Mouse (Mus musculus): ENCODE measurements at regions not wholly inside any gene's neighbourhood (a gene's known extent, or its start where the extent isn't known, plus 50 kb on each side); places are given as distances from the start of the nearest gene placed in this dataset.
A peak's percentile ranks its signal among the peaks of the same experiment; 100 is the strongest.

DNA sequence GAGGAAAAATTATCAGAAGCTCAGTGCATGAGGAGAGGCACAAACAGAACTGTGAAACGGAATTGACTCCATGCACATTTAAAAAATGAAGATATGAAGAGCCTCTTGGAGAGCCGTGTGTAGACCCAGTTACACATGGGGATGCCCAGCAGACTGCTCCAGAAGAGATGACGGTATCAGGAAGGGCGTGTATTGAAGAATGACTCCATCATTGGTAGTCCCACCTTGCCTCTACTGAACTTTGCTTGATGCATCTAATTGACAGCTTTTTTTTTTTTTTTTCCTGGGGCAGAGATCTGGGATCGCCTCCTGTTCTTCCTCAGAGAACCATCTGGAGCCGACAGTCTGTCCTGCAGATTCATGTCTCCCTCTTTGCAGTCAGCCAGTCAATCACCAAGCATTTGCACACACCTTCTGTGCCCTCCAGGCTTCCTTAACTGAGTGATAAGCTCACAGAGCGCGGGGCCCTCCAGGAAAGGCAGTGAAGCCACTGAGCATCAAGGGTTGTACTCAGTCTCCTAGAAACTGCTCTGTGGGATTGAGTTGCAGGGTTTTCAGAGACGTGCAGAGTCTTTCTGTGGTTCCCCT lies 57.6 kb upstream of the D1Pas1 start:
- WGBS = 79% methylated on average over 9 of the region's 9 CpGs
- DNase-seq (ENCODE audit: low spot score) = no peak

DNA sequence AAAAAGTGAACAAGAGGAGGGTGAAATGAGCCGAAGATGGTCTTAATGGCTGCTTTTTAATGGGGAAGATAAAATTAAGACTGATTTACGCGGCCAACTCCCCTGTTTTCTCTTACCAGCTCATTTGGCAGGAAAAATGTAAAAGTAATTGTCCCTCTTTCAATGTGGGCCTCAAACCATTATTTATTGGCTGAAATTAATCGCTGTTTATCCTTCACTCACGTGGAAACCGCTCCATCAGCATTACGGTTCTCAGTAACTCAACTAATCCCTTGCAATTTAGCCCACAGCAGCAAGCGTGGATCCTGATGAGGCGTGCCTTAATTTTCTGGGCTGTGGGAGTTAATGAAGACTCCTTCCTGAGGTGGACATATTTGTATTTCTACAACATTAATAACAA lies 58.1 kb upstream of the D1Pas1 start:
- Histone ChIP-seq H3K4me3 (ENCODE audit: low read depth, low read length) (no peak overlapping the region), H3K4me2 (ENCODE audit: low read depth) (no peak overlapping the region), H3K27ac (ENCODE audit: low read depth, low read length) (no peak overlapping the region), H3K27me3 (ENCODE audit: control insufficient read depth, insufficient read depth, low read length) (no peaks in the 10 kb centered on the region), H3K9ac (ENCODE audit: low read length) (no peak overlapping the region), H3K9me3 (ENCODE audit: control insufficient read depth, low read length) (no peaks in the 10 kb centered on the region), H3K36me3 (ENCODE audit: control insufficient read depth, insufficient read depth, low read length) (no peaks in the 10 kb centered on the region), H3K4me1 (ENCODE audit: control insufficient read depth, insufficient read depth, low read length) (no peaks in the 10 kb centered on the region)
- WGBS = 59% methylated on average over 9 of the region's 9 CpGs
- DNase-seq (ENCODE audit: low spot score) (no peak), ATAC-seq (ENCODE audit: insufficient read depth, low FRiP score, low TSS enrichment) (peak; percentile 38; the same call in 1 of the 2 replicates)

More for the DNA sequence above, 57.6 kb upstream of the D1Pas1 start:
- Histone ChIP-seq H3K9ac (ENCODE audit: low read length) (no peak overlapping the region), H3K4me2 (ENCODE audit: low read depth) (no peak overlapping the region), H3K4me1 (ENCODE audit: control insufficient read depth, insufficient read depth, low read length) (no peaks in the 10 kb centered on the region), H3K4me3 (ENCODE audit: low read depth, low read length) (no peak overlapping the region), H3K36me3 (ENCODE audit: control insufficient read depth, insufficient read depth, low read length) (no peaks in the 10 kb centered on the region), H3K27ac (ENCODE audit: low read depth, low read length) (no peak overlapping the region), H3K9me3 (ENCODE audit: control insufficient read depth, low read length) (no peaks in the 10 kb centered on the region), H3K27me3 (ENCODE audit: control insufficient read depth, insufficient read depth, low read length) (no peaks in the 10 kb centered on the region)
- ATAC-seq (ENCODE audit: insufficient read depth, low FRiP score, low TSS enrichment) = no peak

DNA sequence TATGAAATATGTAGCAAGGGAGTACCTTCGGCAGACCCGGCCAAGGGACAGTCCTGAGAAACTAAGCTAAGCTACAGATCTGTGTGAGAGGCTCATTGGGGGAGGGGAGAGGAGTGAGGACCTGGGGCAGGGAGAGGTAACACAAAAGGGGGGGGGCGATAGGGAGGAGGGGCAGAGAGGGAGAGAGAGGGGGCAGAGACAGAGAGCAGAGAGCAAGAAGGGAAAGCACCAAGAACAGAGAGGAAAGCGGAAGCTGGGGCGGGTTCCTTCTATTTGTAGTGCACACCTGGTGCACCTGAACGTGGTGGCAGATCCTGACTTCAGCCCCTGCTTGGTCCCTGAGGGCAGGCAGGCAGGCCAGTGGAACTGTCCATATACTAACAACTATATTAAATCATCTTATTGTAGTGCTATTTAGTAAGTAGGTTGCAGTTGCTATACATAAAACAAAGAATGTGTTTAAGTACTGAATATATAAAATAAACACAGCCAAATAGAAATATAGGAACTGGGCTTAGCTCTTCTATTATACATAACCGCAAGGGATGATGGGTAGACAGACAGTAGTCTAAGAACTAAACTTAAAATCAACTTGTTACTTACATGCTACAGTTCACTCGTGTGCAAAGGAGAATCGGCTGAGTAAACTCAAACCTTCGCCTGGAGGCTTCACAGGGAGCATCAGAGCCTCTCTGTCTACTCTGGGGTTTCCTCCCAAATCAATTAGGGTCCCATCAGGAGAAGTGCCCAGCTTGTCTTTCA lies 59.6 kb upstream of the D1Pas1 start:
- H3K4me1 ChIP-seq (ENCODE audit: control insufficient read depth, insufficient read depth, low read length) = no peaks in the 10 kb centered on the region
- H3K4me3 ChIP-seq (ENCODE audit: low read depth, low read length) = no peak overlapping the region
- H3K4me2 ChIP-seq (ENCODE audit: low read depth) = no peak overlapping the region
- H3K9ac ChIP-seq (ENCODE audit: low read length) = no peak overlapping the region
- H3K27me3 ChIP-seq (ENCODE audit: control insufficient read depth, insufficient read depth, low read length) = no peaks in the 10 kb centered on the region
- no peak for DNase-seq (ENCODE audit: low spot score)
- H3K9me3 ChIP-seq (ENCODE audit: control insufficient read depth, low read length) = no peaks in the 10 kb centered on the region
- H3K27ac ChIP-seq (ENCODE audit: low read depth, low read length) = no peak overlapping the region
- no peak for ATAC-seq (ENCODE audit: insufficient read depth, low FRiP score, low TSS enrichment)
- no peaks in the 10 kb centered on the region for H3K36me3 ChIP-seq (ENCODE audit: control insufficient read depth, insufficient read depth, low read length)
- 85% methylated on average over 9 of the region's 10 CpGs for WGBS

DNA sequence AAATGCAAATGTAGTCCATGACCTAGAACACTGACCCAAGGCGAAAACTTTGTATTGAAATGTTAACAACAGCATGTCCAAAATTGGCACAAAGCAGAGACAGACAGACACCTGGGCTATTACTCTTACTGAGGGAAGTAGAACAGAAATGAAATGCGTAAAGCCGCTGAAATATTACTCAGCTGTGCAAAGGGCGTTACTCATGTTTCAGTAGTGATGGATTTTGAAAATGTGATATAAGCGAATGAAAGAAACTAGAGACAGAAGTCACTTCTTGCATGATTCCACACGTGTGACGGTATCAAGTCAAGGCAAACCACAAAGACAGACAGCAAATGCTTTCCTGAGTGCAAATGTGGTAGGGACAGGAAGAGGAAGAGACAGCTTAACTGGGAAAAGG lies 61.3 kb upstream of the D1Pas1 start:
- ATAC-seq (ENCODE audit: insufficient read depth, low FRiP score, low TSS enrichment) = no peak
- 92% methylated on average over 7 of the region's 7 CpGs for WGBS
- H3K9ac ChIP-seq (ENCODE audit: low read length) = no peak overlapping the region

DNA sequence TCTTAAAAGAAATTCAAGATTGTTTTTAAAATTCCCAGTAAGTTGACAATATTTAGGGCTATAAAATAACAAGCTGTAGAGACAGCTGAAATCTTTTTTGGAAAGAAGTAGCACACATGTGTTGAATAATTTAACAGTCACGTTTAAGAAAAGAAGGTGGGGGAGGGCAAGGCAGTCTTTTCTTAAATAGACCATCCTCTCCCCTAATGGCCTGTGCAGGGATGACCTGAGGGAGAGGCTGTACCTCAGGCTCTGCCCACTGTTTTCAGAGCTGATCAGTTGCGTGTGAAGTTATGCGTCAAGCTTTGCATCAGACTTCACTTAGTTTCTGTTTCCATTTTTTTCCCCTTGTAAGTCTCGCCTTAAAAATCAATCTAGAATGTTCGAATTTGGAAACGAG lies 65.7 kb upstream of the D1Pas1 start:
- Histone ChIP-seq H3K27me3 (ENCODE audit: control insufficient read depth, insufficient read depth, low read length) (no peaks in the 10 kb centered on the region), H3K9me3 (ENCODE audit: control insufficient read depth, low read length) (no peaks in the 10 kb centered on the region), H3K9ac (ENCODE audit: low read length) (no peak overlapping the region), H3K4me1 (ENCODE audit: control insufficient read depth, insufficient read depth, low read length) (no peaks in the 10 kb centered on the region), H3K27ac (ENCODE audit: low read depth, low read length) (no peak overlapping the region), H3K4me3 (ENCODE audit: low read depth, low read length) (no peak overlapping the region), H3K4me2 (ENCODE audit: low read depth) (no peak overlapping the region), H3K36me3 (ENCODE audit: control insufficient read depth, insufficient read depth, low read length) (no peaks in the 10 kb centered on the region)
- ATAC-seq (ENCODE audit: insufficient read depth, low FRiP score, low TSS enrichment) (no peak), DNase-seq (ENCODE audit: low spot score) (no peak)
- 76% methylated on average over 6 of the region's 6 CpGs for WGBS

More for the DNA sequence above, 61.3 kb upstream of the D1Pas1 start:
- H3K9me3 ChIP-seq (ENCODE audit: control insufficient read depth, low read length) = no peaks in the 10 kb centered on the region
- H3K4me3 ChIP-seq (ENCODE audit: low read depth, low read length) = no peak overlapping the region
- no peak for DNase-seq (ENCODE audit: low spot score)
- H3K36me3 ChIP-seq (ENCODE audit: control insufficient read depth, insufficient read depth, low read length) = no peaks in the 10 kb centered on the region
- no peaks in the 10 kb centered on the region for H3K4me1 ChIP-seq (ENCODE audit: control insufficient read depth, insufficient read depth, low read length)
- H3K27me3 ChIP-seq (ENCODE audit: control insufficient read depth, insufficient read depth, low read length) = no peaks in the 10 kb centered on the region
- H3K27ac ChIP-seq (ENCODE audit: low read depth, low read length) = no peak overlapping the region
- no peak overlapping the region for H3K4me2 ChIP-seq (ENCODE audit: low read depth)

DNA sequence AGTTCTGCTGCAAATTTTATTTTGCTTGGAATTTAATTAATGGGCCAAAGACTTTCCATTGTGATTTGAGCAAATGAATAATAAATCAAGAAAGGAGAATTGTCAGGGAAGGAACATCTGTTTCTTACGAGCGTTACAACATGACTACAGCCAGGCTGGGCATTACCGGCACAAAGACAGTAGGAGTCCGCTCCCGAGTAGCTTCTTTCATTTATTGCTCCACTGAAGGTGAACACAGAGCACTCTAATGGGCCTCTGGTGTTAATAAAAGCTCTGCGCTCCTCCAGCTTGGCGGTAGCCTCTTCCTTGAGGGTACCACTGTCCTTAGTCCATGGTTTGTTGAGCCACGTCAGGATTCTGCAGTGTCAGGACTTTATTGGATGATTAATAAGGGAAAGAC lies 69.0 kb upstream of the D1Pas1 start:
- WGBS = 25% methylated on average over 8 of the region's 8 CpGs

DNA sequence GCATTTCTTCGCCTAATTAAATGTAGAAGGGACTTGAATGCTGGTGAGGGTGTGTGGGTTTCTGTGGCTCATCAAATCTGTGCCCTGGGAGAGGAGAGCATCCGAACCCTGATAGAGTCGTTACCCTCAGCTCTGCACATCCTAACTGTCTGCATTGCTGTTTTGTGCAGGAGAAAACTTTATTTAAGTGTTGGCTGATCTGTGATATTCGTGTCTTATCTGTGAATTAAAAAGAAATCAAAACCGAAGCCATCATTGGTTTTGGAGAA lies 77.7 kb upstream of the D1Pas1 start:
- no peaks in the 10 kb centered on the region for H3K9me3 ChIP-seq (ENCODE audit: control insufficient read depth, low read length)
- no peaks in the 10 kb centered on the region for H3K27me3 ChIP-seq (ENCODE audit: control insufficient read depth, insufficient read depth, low read length)
- H3K4me2 ChIP-seq (ENCODE audit: low read depth) = no peak overlapping the region
- DNase-seq (ENCODE audit: low spot score) = no peak
- H3K9ac ChIP-seq (ENCODE audit: low read length) = no peak overlapping the region
- 0 out of 2 replicates have a peak, but pooled peaks cover 4% of the 10 kb centered on the region for H3K4me1 ChIP-seq (ENCODE audit: control insufficient read depth, insufficient read depth, low read length)
- no peaks in the 10 kb centered on the region for H3K36me3 ChIP-seq (ENCODE audit: control insufficient read depth, insufficient read depth, low read length)
- no peak overlapping the region for H3K27ac ChIP-seq (ENCODE audit: low read depth, low read length)
- WGBS = 56% methylated on average over 5 of the region's 5 CpGs
- no peak overlapping the region for H3K4me3 ChIP-seq (ENCODE audit: low read depth, low read length)
- ATAC-seq (ENCODE audit: insufficient read depth, low FRiP score, low TSS enrichment) = no peak

More for the DNA sequence above, 69.0 kb upstream of the D1Pas1 start:
- no peaks in the 10 kb centered on the region for H3K9me3 ChIP-seq (ENCODE audit: control insufficient read depth, low read length)
- H3K27ac ChIP-seq (ENCODE audit: low read depth, low read length) = no peak overlapping the region
- H3K4me2 ChIP-seq (ENCODE audit: low read depth) = no peak overlapping the region
- DNase-seq (ENCODE audit: low spot score) (no peak), ATAC-seq (ENCODE audit: insufficient read depth, low FRiP score, low TSS enrichment) (no peak)
- no peak overlapping the region for H3K9ac ChIP-seq (ENCODE audit: low read length)
- H3K4me1 ChIP-seq (ENCODE audit: control insufficient read depth, insufficient read depth, low read length) = no peaks in the 10 kb centered on the region
- H3K4me3 ChIP-seq (ENCODE audit: low read depth, low read length) = no peak overlapping the region
- H3K36me3 ChIP-seq (ENCODE audit: control insufficient read depth, insufficient read depth, low read length) = no peaks in the 10 kb centered on the region
- H3K27me3 ChIP-seq (ENCODE audit: control insufficient read depth, insufficient read depth, low read length) = no peaks in the 10 kb centered on the region

DNA sequence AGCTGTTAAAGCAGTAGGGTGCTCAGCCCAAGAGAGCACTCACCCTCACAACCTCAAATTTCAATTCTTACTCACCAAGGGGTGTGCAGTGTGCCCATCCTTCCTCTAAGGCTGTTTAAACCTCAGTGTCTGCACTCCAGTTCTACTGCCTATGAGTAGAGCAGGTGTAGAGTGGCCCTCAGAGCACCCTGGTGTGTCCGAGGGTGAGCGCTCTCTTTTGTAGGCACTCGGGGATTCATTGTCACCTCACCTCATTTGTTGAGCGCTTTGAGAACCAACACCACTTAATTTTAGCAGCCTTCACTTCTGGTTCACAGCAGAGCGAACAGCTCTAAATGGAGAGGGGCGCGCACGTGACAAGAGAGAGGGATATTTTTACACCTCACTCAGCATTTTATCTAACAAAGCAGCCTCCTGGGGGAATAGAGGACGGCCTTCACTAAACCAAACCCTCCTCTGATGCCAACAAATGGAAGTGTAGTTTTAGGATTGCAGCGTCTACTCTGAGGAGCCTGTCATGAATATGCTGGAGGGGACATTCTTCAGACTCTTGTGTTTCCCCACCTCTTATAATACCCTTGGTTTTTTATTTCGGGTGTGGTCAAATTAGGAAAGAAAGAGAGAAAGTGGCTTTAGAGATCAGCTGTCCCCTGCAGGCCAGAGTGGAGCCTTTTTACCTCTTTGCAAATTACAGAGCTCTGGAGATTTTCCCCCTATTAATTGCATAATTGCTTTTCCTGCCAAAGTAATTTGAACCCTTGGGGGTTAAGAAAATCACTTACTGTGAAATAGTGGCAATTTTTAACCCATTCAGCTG lies 78.2 kb upstream of the D1Pas1 start:
- H3K4me1 ChIP-seq (ENCODE audit: control insufficient read depth, insufficient read depth, low read length) = 0 out of 2 replicates have a peak, but pooled peaks cover 4% of the 10 kb centered on the region
- no peak overlapping the region for H3K9ac ChIP-seq (ENCODE audit: low read length)
- no peaks in the 10 kb centered on the region for H3K27me3 ChIP-seq (ENCODE audit: control insufficient read depth, insufficient read depth, low read length)
- no peaks in the 10 kb centered on the region for H3K9me3 ChIP-seq (ENCODE audit: control insufficient read depth, low read length)
- 59% methylated on average over 11 of the region's 11 CpGs for WGBS
- no peaks in the 10 kb centered on the region for H3K36me3 ChIP-seq (ENCODE audit: control insufficient read depth, insufficient read depth, low read length)
- no peak overlapping the region for H3K27ac ChIP-seq (ENCODE audit: low read depth, low read length)
- H3K4me3 ChIP-seq (ENCODE audit: low read depth, low read length) = no peak overlapping the region
- DNase-seq (ENCODE audit: low spot score) (no peak), ATAC-seq (ENCODE audit: insufficient read depth, low FRiP score, low TSS enrichment) (no peak)
- H3K4me2 ChIP-seq (ENCODE audit: low read depth) = no peak overlapping the region
